In the genomic region with DNA sequence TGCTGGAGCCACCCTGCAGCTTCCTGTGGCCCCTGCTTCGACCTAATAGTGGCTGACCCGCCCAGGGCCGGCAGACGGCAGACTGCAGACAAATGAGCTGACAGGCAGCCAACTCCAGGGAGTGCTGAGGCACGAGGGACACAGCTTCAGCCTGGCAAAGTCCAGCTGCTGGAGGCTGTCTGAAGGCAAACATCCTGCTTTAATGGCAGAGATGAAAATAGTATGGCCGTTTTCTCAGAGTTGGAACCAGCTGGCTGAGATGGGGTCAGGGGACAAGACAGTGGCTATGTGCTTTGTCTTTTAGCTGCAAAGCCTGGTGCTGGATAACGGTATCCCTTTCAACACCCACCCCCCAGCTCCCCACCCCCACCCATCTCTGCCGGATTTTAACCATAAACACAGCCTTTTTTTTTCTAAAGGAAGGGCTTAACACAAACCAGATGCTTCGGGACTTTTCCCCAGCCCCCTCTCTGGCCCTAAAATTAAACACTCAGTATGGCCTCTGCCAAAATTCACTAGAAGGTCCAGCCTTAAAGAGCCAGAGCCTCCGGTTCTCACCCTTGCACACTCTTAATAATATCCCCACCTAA, we compare ENCODE assay signal across 8 mouse cellular contexts. TPM values are rescaled to one million over a fixed set of nuclear protein-coding genes. Genes with fewer than 3 reads are reported as not detected.
DNase-seq lines count a peak whose midpoint lies in the region; ATAC-seq lines count a peak whose summit lies in the region.

No protein-coding gene starts in this region.

- peak; percentile 51 for DNase-seq in left cerebral cortex, adult 18-20 months (ENCODE audit: low spot score in 2 of 2)
- DNase-seq in left cerebral cortex, adult 8-10 months (ENCODE audit: low spot score in 2 of 2): no peak
- peak; percentile 67 for DNase-seq in liver, embryonic 11.5 days (ENCODE audit: low spot score)
- DNase-seq in neural tube, embryonic 10.5 days (ENCODE audit: extremely low spot score, low spot score): peak; percentile 77
- DNase-seq in urinary bladder, postnatal 25 days (ENCODE audit: low spot score): peak; percentile 52

- H3K9ac ChIP-seq in embryonic facial prominence, embryonic 15.5 days: no peak overlapping the region
- peak overlapping the region; percentile 31; the same call in 1 of the 2 replicates for H3K9ac ChIP-seq in heart, embryonic 11.5 days (ENCODE audit: low read depth, low read length)
- no peak overlapping the region for H3K9ac ChIP-seq in kidney, embryonic 14.5 days (ENCODE audit: low read depth, low read length)
- H3K9ac ChIP-seq in liver, embryonic 11.5 days (ENCODE audit: low read depth, low read length): no peak overlapping the region

- WGBS in embryonic facial prominence, embryonic 15.5 days: 3% methylated on average over 10 of the region's 10 CpGs
- WGBS in heart, embryonic 11.5 days (ENCODE audit: insufficient replicate concordance): 1% methylated on average over 10 of the region's 10 CpGs
- 8% methylated on average over 10 of the region's 10 CpGs for WGBS in kidney, embryonic 14.5 days
- 8% methylated on average over 10 of the region's 10 CpGs for WGBS in liver, embryonic 11.5 days

- H3K36me3 ChIP-seq in embryonic facial prominence, embryonic 15.5 days: peaks cover 15% of the 10 kb centered on the region
- H3K36me3 ChIP-seq in heart, embryonic 11.5 days (ENCODE audit: control insufficient read depth, insufficient read depth, low read length): 0 out of 2 replicates have a peak, but pooled peaks cover 3% of the 10 kb centered on the region
- H3K36me3 ChIP-seq in kidney, embryonic 14.5 days (ENCODE audit: control insufficient read depth, insufficient read depth, low read length): no peaks in the 10 kb centered on the region; the same call in 1 of the 2 replicates
- H3K36me3 ChIP-seq in liver, embryonic 11.5 days (ENCODE audit: control insufficient read depth, insufficient read depth, low read length): no peaks in the 10 kb centered on the region

- H3K27me3 ChIP-seq in embryonic facial prominence, embryonic 15.5 days: no peaks in the 10 kb centered on the region
- H3K27me3 ChIP-seq in heart, embryonic 11.5 days (ENCODE audit: control insufficient read depth, insufficient read depth, low read length): no peaks in the 10 kb centered on the region
- H3K27me3 ChIP-seq in kidney, embryonic 14.5 days (ENCODE audit: control insufficient read depth, insufficient read depth, low read length): no peaks in the 10 kb centered on the region
- H3K27me3 ChIP-seq in liver, embryonic 11.5 days (replicated peaks; ENCODE audit: control insufficient read depth, insufficient read depth, low read length): no peaks in the 10 kb centered on the region

- H3K4me3 ChIP-seq in embryonic facial prominence, embryonic 15.5 days (replicated peaks): peak overlapping the region; percentile 6; the same call in 1 of the 2 replicates
- no peak overlapping the region for H3K4me3 ChIP-seq in heart, embryonic 11.5 days (ENCODE audit: low read depth, low read length)
- H3K4me3 ChIP-seq in kidney, embryonic 14.5 days (ENCODE audit: low read length): no peak overlapping the region
- H3K4me3 ChIP-seq in liver, embryonic 11.5 days (ENCODE audit: low read depth, low read length): no peak overlapping the region

- H3K9me3 ChIP-seq in embryonic facial prominence, embryonic 15.5 days (replicated peaks): no peaks in the 10 kb centered on the region
- H3K9me3 ChIP-seq in heart, embryonic 11.5 days (replicated peaks; ENCODE audit: control insufficient read depth, low read length): no peaks in the 10 kb centered on the region
- no peaks in the 10 kb centered on the region for H3K9me3 ChIP-seq in kidney, embryonic 14.5 days (ENCODE audit: control insufficient read depth, low read length)
- H3K9me3 ChIP-seq in liver, embryonic 11.5 days (ENCODE audit: control insufficient read depth, low read length): no peaks in the 10 kb centered on the region

- peak; percentile 85 for ATAC-seq in embryonic facial prominence, embryonic 15.5 days (ENCODE audit: insufficient number of reproducible peaks, low FRiP score, low TSS enrichment, low read depth)
- peak; percentile 76 for ATAC-seq in heart, embryonic 11.5 days (replicated peaks; ENCODE audit: insufficient number of reproducible peaks, low FRiP score, low TSS enrichment)
- peak; percentile 93 for ATAC-seq in kidney, embryonic 14.5 days (ENCODE audit: low FRiP score, low TSS enrichment)
- peak; percentile 80 for ATAC-seq in liver, embryonic 11.5 days (replicated peaks; ENCODE audit: low FRiP score)

- peak overlapping the region; percentile 93 for H3K27ac ChIP-seq in embryonic facial prominence, embryonic 15.5 days (replicated peaks)
- H3K27ac ChIP-seq in heart, embryonic 11.5 days (ENCODE audit: low read depth, low read length): peak overlapping the region; percentile 88
- H3K27ac ChIP-seq in kidney, embryonic 14.5 days (ENCODE audit: low read depth, low read length): peak overlapping the region; percentile 93
- peak overlapping the region; percentile 68 for H3K27ac ChIP-seq in liver, embryonic 11.5 days (ENCODE audit: low read depth, low read length)

- H3K4me1 ChIP-seq in embryonic facial prominence, embryonic 15.5 days: peaks cover 68% of the 10 kb centered on the region
- peaks cover 64% of the 10 kb centered on the region for H3K4me1 ChIP-seq in heart, embryonic 11.5 days (ENCODE audit: control insufficient read depth, insufficient read depth, low read length)
- H3K4me1 ChIP-seq in kidney, embryonic 14.5 days (ENCODE audit: control insufficient read depth, insufficient read depth, low read length): peaks cover 50% of the 10 kb centered on the region
- H3K4me1 ChIP-seq in liver, embryonic 11.5 days (replicated peaks; ENCODE audit: control insufficient read depth, insufficient read depth, low read length): peaks cover 37% of the 10 kb centered on the region

- peak overlapping the region; percentile 37 for H3K4me2 ChIP-seq in embryonic facial prominence, embryonic 15.5 days (replicated peaks)
- H3K4me2 ChIP-seq in heart, embryonic 11.5 days: peak overlapping the region; percentile 44
- peak overlapping the region; percentile 13; the same call in 1 of the 2 replicates for H3K4me2 ChIP-seq in kidney, embryonic 14.5 days (replicated peaks; ENCODE audit: low read depth, low read length)
- H3K4me2 ChIP-seq in liver, embryonic 11.5 days: peak overlapping the region; percentile 44

RNA-seq across cellular contexts. Expression of a gene that starts 30.0 kb away (rescaled TPM):
- 100 to 1,000 TPM; 107 to 115 TPM for total RNA-seq in left cerebral cortex, adult 18-20 months (2021)
- total RNA-seq in left cerebral cortex, adult 8-10 months (2022): 100 to 1,000 TPM in 1 of 4 experiments, 10 to 100 TPM in 3; 92.6 to 101 (median 98.8) TPM
- 35.6 and 35.7 TPM in 2 replicates for polyA plus RNA-seq in embryonic facial prominence, embryonic 15.5 days (2015; fragmentation: Nextera tagmentation; extraction: Ambion mirVana)
- 53.2 and 54.1 TPM in 2 replicates for polyA plus RNA-seq in heart, embryonic 11.5 days (2014; fragmentation: Nextera tagmentation; extraction: Ambion mirVana)
- polyA plus RNA-seq in kidney, embryonic 14.5 days (2014; fragmentation: Nextera tagmentation; extraction: Ambion mirVana): 38.3 and 52.6 TPM in 2 replicates
- polyA plus RNA-seq in liver, embryonic 11.5 days (2014; fragmentation: Nextera tagmentation; extraction: Ambion mirVana): 27.9 and 28.3 TPM in 2 replicates

Comparison
In these comparisons a context has a peak if more than half of its experiments do, and no peak if none do; other contexts are left out.
1. DNase-seq: peak in left cerebral cortex, adult 18-20 months (2 of 2), liver, embryonic 11.5 days (single experiment), neural tube, embryonic 10.5 days (single experiment) and urinary bladder, postnatal 25 days (single experiment); none in left cerebral cortex, adult 8-10 months (0 of 2).
2. Peak in every context shown above with its lines, with median percentiles within 50 percentile points of each other: ATAC-seq, H3K27ac ChIP-seq and H3K4me2 ChIP-seq.